Mouse (Mus musculus) cerebellum, adult (tissue): Measurements from ENCODE around the gene Fnip2.
"Not testable (repeated sequence)": the region's sequence is repeated elsewhere in the genome, so short reads cannot be mapped to it uniquely, and the experiment has no call there.

Experiments used
- ATAC-seq: cut with Nextera tagmentation; 2 replicates; pipeline ENCODE4 v1.9.2; 2017; ENCODE audit warnings: mild to moderate bottlenecking, moderate library complexity, mixed read lengths; ENCODE audit not compliant: insufficient number of reproducible peaks, low FRiP score, low TSS enrichment

The Fnip2 gene

GRCm38 (mm10) chr3:79488025-79488424 lies 79.6 kb downstream of the Fnip2 start:
- no peak for ATAC-seq

GRCm38 (mm10) chr3:79484286-79485063 lies 83.1 kb downstream of the Fnip2 start:
- ATAC-seq, result no peak

- ATAC-seq, result peak; percentile 40; the same call in 1 of the 2 replicates
Observed at GRCm38 (mm10) chr3:79478880-79479279, 88.7 kb downstream of the Fnip2 start.

GRCm38 (mm10) chr3:79478400-79478799 lies 89.2 kb downstream of the Fnip2 start:
- no peak for ATAC-seq

GRCm38 (mm10) chr3:79475980-79476379 lies 91.6 kb downstream of the Fnip2 start:
- peak; percentile 54; the same call in 1 of the 2 replicates for ATAC-seq

GRCm38 (mm10) chr3:79474911-79475310 lies 92.7 kb downstream of the Fnip2 start:
- ATAC-seq, result peak; percentile 41; the same call in 1 of the 2 replicates

GRCm38 (mm10) chr3:79472362-79472761 lies 95.2 kb downstream of the Fnip2 start:
- no peak for ATAC-seq

GRCm38 (mm10) chr3:79469440-79469839 lies 98.2 kb downstream of the Fnip2 start:
- no peak for ATAC-seq

- no peak for ATAC-seq
Observed at GRCm38 (mm10) chr3:79458651-79459275, 108.8 kb downstream of the Fnip2 start.

GRCm38 (mm10) chr3:79455761-79456160 lies 111.8 kb downstream of the Fnip2 start:
- no peak for ATAC-seq

GRCm38 (mm10) chr3:79452696-79453263 lies 114.8 kb downstream of the Fnip2 start:
- ATAC-seq, result no peak

- ATAC-seq, result no peak
Observed at GRCm38 (mm10) chr3:79449361-79449760, 118.2 kb downstream of the Fnip2 start.

- ATAC-seq, result no peak
Observed at GRCm38 (mm10) chr3:79448421-79448820, 119.2 kb downstream of the Fnip2 start.

- ATAC-seq, result not testable (repeated sequence)
Observed at GRCm38 (mm10) chr3:79446648-79447047, 120.9 kb downstream of the Fnip2 start.

- ATAC-seq, result no peak
Observed at GRCm38 (mm10) chr3:79446124-79446523, 121.5 kb downstream of the Fnip2 start.

GRCm38 (mm10) chr3:79445041-79445440 lies 122.6 kb downstream of the Fnip2 start:
- ATAC-seq, result no peak

- no peak for ATAC-seq
Observed at GRCm38 (mm10) chr3:79443850-79444249, 123.7 kb downstream of the Fnip2 start.

GRCm38 (mm10) chr3:79440976-79441491 lies 126.6 kb downstream of the Fnip2 start:
- peak; percentile 88 for ATAC-seq

GRCm38 (mm10) chr3:79438276-79438675 lies 129.3 kb downstream of the Fnip2 start:
- no peak for ATAC-seq

- no peak for ATAC-seq
Observed at GRCm38 (mm10) chr3:79436186-79436585, 131.4 kb downstream of the Fnip2 start.

- no peak for ATAC-seq
Observed at GRCm38 (mm10) chr3:79434985-79435384, 132.6 kb downstream of the Fnip2 start.
